Mouse (Mus musculus) cerebellum, adult (tissue): ENCODE measurements at regions not wholly inside any gene's neighbourhood (a gene's known extent, or its start where the extent isn't known, plus 50 kb on each side); places are given as distances from the start of the nearest gene placed in this dataset.
A peak's percentile ranks its signal among the peaks of the same experiment; 100 is the strongest.

ENCODE experiments used
- ATAC-seq: cut with Nextera tagmentation; 2 replicates; pipeline ENCODE4 v1.9.2; 2017; ENCODE audit warnings: mild to moderate bottlenecking, moderate library complexity, mixed read lengths; ENCODE audit not compliant: insufficient number of reproducible peaks, low FRiP score, low TSS enrichment

GRCm38 (mm10) chr4:142420427-142420826 lies 181.2 kb upstream of the Kazn start:
- ATAC-seq, result no peak

GRCm38 (mm10) chr4:142414874-142415273 lies 175.7 kb upstream of the Kazn start:
- no peak for ATAC-seq

- ATAC-seq, result no peak
Observed at GRCm38 (mm10) chr4:142411792-142412191, 172.6 kb upstream of the Kazn start.

- ATAC-seq, result 0 out of 2 replicates have a peak, but pooled peaks have one; percentile 63
Observed at GRCm38 (mm10) chr4:142410596-142411573, 171.7 kb upstream of the Kazn start.

- ATAC-seq, result no peak
Observed at GRCm38 (mm10) chr4:142397858-142398257, 158.7 kb upstream of the Kazn start.

GRCm38 (mm10) chr4:142392924-142393323 lies 153.7 kb upstream of the Kazn start:
- no peak for ATAC-seq

GRCm38 (mm10) chr4:142390531-142391195 lies 151.5 kb upstream of the Kazn start:
- ATAC-seq, result no peak

GRCm38 (mm10) chr4:142388476-142388875 lies 149.3 kb upstream of the Kazn start:
- no peak for ATAC-seq

- no peak for ATAC-seq
Observed at GRCm38 (mm10) chr4:142381168-142381567, 142.0 kb upstream of the Kazn start.

GRCm38 (mm10) chr4:142378452-142378851 lies 139.3 kb upstream of the Kazn start:
- ATAC-seq, result no peak

GRCm38 (mm10) chr4:142367774-142368173 lies 128.6 kb upstream of the Kazn start:
- ATAC-seq, result no peak

GRCm38 (mm10) chr4:142362071-142362470 lies 122.9 kb upstream of the Kazn start:
- ATAC-seq, result no peak

- ATAC-seq, result no peak
Observed at GRCm38 (mm10) chr4:142358866-142359265, 119.7 kb upstream of the Kazn start.

- ATAC-seq, result no peak
Observed at GRCm38 (mm10) chr4:142355387-142355786, 116.2 kb upstream of the Kazn start.

- no peak for ATAC-seq
Observed at GRCm38 (mm10) chr4:142353526-142353925, 114.3 kb upstream of the Kazn start.

GRCm38 (mm10) chr4:142351831-142352230 lies 112.6 kb upstream of the Kazn start:
- no peak for ATAC-seq

GRCm38 (mm10) chr4:142350986-142351385 lies 111.8 kb upstream of the Kazn start:
- ATAC-seq, result no peak

- no peak for ATAC-seq
Observed at GRCm38 (mm10) chr4:142348910-142349309, 109.7 kb upstream of the Kazn start.

GRCm38 (mm10) chr4:142342482-142343206 lies 103.4 kb upstream of the Kazn start:
- ATAC-seq, result no peak

GRCm38 (mm10) chr4:142341305-142341704 lies 102.1 kb upstream of the Kazn start:
- ATAC-seq, result peak; percentile 49; the same call in 1 of the 2 replicates

- ATAC-seq, result no peak
Observed at GRCm38 (mm10) chr4:142340057-142340456, 100.9 kb upstream of the Kazn start.
